Mouse (Mus musculus): Measurements from ENCODE around the gene Irf5. TPM values are rescaled to one million over a fixed set of nuclear protein-coding genes. Genes with fewer than 3 reads are reported as not detected.
A peak's percentile ranks its signal among the peaks of the same experiment; 100 is the strongest.

Irf5 gene
- 1.5 and 2.7 TPM in 2 replicates for polyA plus RNA-seq (2016; fragmentation: Nextera tagmentation; extraction: Ambion mirVana)

GRCm38 (mm10) chr6:29526281-29527251 lies at the start of gene Irf5:
Gene Irf5 (plus strand): TSS chr6:29526625.
- H3K4me2 ChIP-seq (replicated peaks), result peak within 1 kb of the TSS; percentile 97
- no peaks in the 10 kb centered on the region for H3K36me3 ChIP-seq
- WGBS, result under 1% methylated on average over 87 of the region's 96 CpGs
- no peak within 1 kb of the TSS for H3K27ac ChIP-seq (replicated peaks)
- H3K9me3 ChIP-seq, result peaks cover 3% of the 10 kb centered on the region; the same call in 1 of the 2 replicates
- H3K4me1 ChIP-seq, result peaks cover 21% of the 10 kb centered on the region
- peak within 1 kb of the TSS; percentile 54 for H3K4me3 ChIP-seq
- H3K9ac ChIP-seq (replicated peaks), result peak within 1 kb of the TSS; percentile 47; the same call in 1 of the 2 replicates
- H3K27me3 ChIP-seq, result peaks cover 83% of the 10 kb centered on the region
- peak; percentile 69 for ATAC-seq (ENCODE audit: low FRiP score, low read depth)

DNA sequence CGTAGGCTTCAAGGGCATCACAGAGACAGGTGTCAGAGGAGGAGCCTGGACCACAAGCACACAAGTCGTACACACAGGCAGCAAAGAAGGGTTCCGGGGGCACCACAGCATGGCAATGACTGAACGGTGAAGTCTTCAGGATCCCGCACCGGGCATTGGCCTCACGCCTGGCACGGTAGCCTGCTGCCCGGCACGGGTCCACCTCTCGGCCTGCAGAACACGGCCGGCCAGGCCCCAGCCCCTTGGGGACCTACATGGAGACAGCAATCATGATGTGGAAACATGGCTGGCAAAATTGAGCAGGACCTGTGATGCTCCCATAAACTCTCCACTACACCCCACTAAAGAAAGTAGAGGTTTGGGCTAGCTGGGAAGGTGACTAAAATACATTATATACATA lies 43.7 kb upstream of the Irf5 start:
- H3K36me3 ChIP-seq, result no peaks in the 10 kb centered on the region
- no peak for ATAC-seq (ENCODE audit: low FRiP score, low read depth)
- H3K4me1 ChIP-seq, result peaks cover 9% of the 10 kb centered on the region
- no peaks in the 10 kb centered on the region for H3K9me3 ChIP-seq
- no peak overlapping the region for H3K9ac ChIP-seq (replicated peaks)
- H3K27ac ChIP-seq (replicated peaks), result no peak overlapping the region
- no peak overlapping the region for H3K4me2 ChIP-seq (replicated peaks)
- 94% methylated on average over 13 of the region's 13 CpGs for WGBS
- H3K4me3 ChIP-seq, result no peak overlapping the region
- H3K27me3 ChIP-seq, result peaks cover 37% of the 10 kb centered on the region

DNA sequence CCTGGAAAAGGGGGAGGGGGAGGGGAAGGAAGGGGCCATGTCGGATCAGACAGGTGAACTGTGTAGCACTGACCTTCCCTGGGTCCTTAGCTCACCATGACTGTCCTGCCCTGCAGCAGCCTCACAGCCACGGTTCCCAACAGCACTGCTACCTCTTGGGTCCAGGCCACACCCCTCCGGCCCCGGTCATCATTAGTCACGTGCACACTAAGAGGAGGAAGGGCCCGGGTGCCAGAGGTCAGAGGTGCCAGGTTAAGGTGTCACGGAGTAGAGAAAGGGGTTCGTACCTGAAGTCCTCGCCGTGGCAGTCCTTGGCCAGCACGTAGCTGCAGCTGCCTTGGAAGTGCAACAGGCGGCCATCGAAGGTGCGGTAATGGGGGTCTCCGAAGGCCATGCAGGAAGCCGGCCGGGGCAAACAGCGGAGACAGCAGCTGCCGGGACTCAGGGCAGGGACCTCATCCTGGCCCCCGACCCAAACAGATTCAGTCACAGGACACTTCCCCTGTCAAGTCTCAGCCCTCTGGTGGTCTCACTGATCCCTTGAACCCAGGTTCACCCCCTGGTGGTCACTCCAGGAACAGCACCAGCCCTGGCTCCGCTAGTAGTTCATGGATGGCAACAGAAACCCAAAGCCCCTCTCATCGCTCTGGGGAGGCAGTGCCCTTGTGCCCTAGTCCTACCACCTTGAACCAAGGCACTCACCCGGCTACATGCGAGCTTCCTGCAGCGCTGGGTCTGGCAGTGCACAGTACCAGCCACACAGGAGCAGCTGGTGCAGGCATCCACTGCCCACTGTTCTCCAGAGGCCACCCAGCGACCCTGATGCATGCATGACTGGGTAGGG lies 41.5 kb upstream of the Irf5 start:
- H3K4me1 ChIP-seq, result peaks cover 9% of the 10 kb centered on the region
- H3K27me3 ChIP-seq, result peaks cover 35% of the 10 kb centered on the region
- H3K4me3 ChIP-seq, result peak overlapping the region; percentile 32
- H3K36me3 ChIP-seq, result no peaks in the 10 kb centered on the region
- peak; percentile 63 for ATAC-seq (ENCODE audit: low FRiP score, low read depth)
- H3K9ac ChIP-seq (replicated peaks), result peak overlapping the region; percentile 39; the same call in 1 of the 2 replicates
- peak overlapping the region; percentile 63 for H3K4me2 ChIP-seq (replicated peaks)
- WGBS, result 6% methylated on average over 26 of the region's 26 CpGs
- H3K9me3 ChIP-seq, result no peaks in the 10 kb centered on the region
- no peak overlapping the region for H3K27ac ChIP-seq (replicated peaks)

DNA sequence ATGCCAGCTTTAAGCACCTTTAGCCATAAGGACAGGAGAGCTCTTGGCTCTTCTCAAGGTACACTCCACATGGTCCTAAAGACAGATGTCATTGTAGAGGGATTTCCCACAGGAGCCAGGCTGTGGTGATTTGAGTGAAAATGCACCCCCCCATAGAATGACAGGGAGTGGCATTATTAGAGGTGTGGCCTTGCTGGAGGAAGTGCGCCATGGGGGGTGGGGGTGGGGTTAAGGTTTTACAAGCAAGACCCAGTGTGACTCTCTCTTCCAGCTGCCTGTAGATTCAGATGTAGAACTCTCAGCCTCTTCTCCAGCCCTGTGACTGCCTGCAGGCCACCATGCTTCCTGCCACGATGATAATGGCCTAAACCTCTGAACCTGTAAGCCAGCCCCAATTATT lies 40.5 kb upstream of the Irf5 start:
- H3K4me2 ChIP-seq (replicated peaks), result no peak overlapping the region
- H3K27me3 ChIP-seq, result peaks cover 40% of the 10 kb centered on the region
- H3K9me3 ChIP-seq, result no peaks in the 10 kb centered on the region
- peaks cover 9% of the 10 kb centered on the region for H3K4me1 ChIP-seq
- no peak overlapping the region for H3K4me3 ChIP-seq
- 44% methylated on average over 2 of the region's 2 CpGs for WGBS
- no peak overlapping the region for H3K27ac ChIP-seq (replicated peaks)
- H3K9ac ChIP-seq (replicated peaks), result no peak overlapping the region
- no peaks in the 10 kb centered on the region for H3K36me3 ChIP-seq
- ATAC-seq (ENCODE audit: low FRiP score, low read depth), result no peak

DNA sequence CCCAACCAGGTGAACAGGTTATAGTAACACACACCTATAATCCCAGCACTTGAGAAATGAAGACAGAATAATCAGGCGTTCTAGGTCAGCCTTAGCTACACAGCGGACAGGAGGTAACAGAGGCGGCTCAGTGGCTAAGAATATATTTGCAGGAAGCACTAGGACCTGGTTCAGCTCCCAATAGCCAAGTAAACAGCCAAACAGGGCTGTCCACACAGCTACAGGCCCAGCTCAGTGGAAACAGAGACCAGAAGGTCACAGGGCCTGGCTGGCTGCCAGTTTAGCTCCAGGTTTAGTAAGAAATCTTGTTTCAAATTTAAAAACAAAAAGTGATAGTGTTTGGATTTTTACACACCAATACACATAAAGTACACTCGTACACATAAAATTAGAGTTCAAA lies 32.3 kb upstream of the Irf5 start:
- Histone ChIP-seq H3K4me2 (replicated peaks) (no peak overlapping the region), H3K4me3 (no peak overlapping the region), H3K9ac (replicated peaks) (no peak overlapping the region), H3K4me1 (peaks cover 4% of the 10 kb centered on the region), H3K36me3 (no peaks in the 10 kb centered on the region), H3K27me3 (peaks cover 53% of the 10 kb centered on the region), H3K27ac (replicated peaks) (no peak overlapping the region), H3K9me3 (no peaks in the 10 kb centered on the region)
- 83% methylated on average over 4 of the region's 4 CpGs for WGBS
- ATAC-seq (ENCODE audit: low FRiP score, low read depth), result no peak

- 0 out of 2 replicates have a peak overlapping the region, but pooled peaks have one; percentile 10 for H3K4me3 ChIP-seq
- H3K9me3 ChIP-seq, result no peaks in the 10 kb centered on the region
- peaks cover 4% of the 10 kb centered on the region for H3K4me1 ChIP-seq
- H3K36me3 ChIP-seq, result no peaks in the 10 kb centered on the region
- H3K27me3 ChIP-seq, result peaks cover 49% of the 10 kb centered on the region
- peak overlapping the region; percentile 28 for H3K4me2 ChIP-seq (replicated peaks)
- ATAC-seq (ENCODE audit: low FRiP score, low read depth), result no peak
- H3K27ac ChIP-seq (replicated peaks), result no peak overlapping the region
- H3K9ac ChIP-seq (replicated peaks), result no peak overlapping the region
- WGBS, result 14% methylated on average over 25 of the region's 25 CpGs
Measured at GRCm38 (mm10) chr6:29496270-29496669, 30.2 kb upstream of the Irf5 start.

GRCm38 (mm10) chr6:29497791-29498190 lies 28.6 kb upstream of the Irf5 start:
- no peaks in the 10 kb centered on the region for H3K9me3 ChIP-seq
- H3K27ac ChIP-seq (replicated peaks), result no peak overlapping the region
- H3K4me1 ChIP-seq, result peaks cover 4% of the 10 kb centered on the region
- H3K36me3 ChIP-seq, result no peaks in the 10 kb centered on the region
- ATAC-seq (ENCODE audit: low FRiP score, low read depth), result no peak
- no peak overlapping the region for H3K4me2 ChIP-seq (replicated peaks)
- H3K4me3 ChIP-seq, result no peak overlapping the region
- H3K9ac ChIP-seq (replicated peaks), result no peak overlapping the region
- H3K27me3 ChIP-seq, result peaks cover 42% of the 10 kb centered on the region
- WGBS, result 30% methylated on average over 2 of the region's 2 CpGs

DNA sequence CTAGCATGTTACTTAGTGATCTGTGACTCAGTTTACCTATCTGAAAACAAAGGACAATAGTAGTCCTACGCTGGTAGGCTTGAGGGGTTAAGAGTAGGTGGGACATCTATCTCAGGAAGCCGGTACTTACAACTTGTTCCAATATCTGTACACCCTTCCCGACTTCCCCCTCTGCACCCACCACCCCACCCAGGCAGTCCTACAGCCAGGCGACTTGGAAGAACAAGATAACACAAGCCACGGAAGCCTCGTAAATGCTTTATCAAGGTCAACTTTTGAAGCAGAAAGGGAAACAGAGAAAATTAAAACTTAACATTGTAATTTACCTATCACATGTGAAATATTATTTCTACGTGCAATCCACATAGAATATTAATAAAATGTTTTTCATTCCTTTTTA lies 26.2 kb upstream of the Irf5 start:
- Histone ChIP-seq H3K36me3 (no peaks in the 10 kb centered on the region), H3K27me3 (peaks cover 46% of the 10 kb centered on the region), H3K4me3 (no peak overlapping the region), H3K4me1 (peaks cover 4% of the 10 kb centered on the region), H3K27ac (replicated peaks) (no peak overlapping the region), H3K4me2 (replicated peaks) (no peak overlapping the region), H3K9ac (replicated peaks) (no peak overlapping the region), H3K9me3 (no peaks in the 10 kb centered on the region)
- ATAC-seq (ENCODE audit: low FRiP score, low read depth), result no peak
- 95% methylated on average over 7 of the region's 7 CpGs for WGBS

DNA sequence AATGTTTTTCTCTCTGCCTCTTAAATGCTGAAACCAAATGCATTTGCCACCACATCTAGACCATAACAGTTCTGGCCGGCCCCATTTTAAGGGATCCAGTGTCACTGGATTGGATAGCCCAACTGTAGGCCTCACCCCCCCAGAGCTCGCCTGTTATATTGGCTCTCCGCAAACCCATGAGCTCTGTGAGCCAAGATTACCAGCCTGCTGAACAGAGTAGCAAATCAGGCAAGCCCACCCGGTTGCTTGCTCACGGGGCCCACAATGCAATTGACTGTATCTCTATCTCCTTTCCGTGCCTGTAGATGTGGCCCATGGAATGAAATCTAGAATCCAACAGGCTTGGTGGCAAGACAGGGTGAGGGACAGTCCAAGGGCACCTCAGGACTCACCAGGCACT lies 25.6 kb upstream of the Irf5 start:
- Histone ChIP-seq H3K27me3 (peaks cover 46% of the 10 kb centered on the region), H3K27ac (replicated peaks) (no peak overlapping the region), H3K4me3 (no peak overlapping the region), H3K36me3 (no peaks in the 10 kb centered on the region), H3K4me2 (replicated peaks) (no peak overlapping the region), H3K9ac (replicated peaks) (no peak overlapping the region), H3K9me3 (no peaks in the 10 kb centered on the region), H3K4me1 (peaks cover 4% of the 10 kb centered on the region)
- 88% methylated on average over 6 of the region's 6 CpGs for WGBS
- ATAC-seq (ENCODE audit: low FRiP score, low read depth), result no peak

DNA sequence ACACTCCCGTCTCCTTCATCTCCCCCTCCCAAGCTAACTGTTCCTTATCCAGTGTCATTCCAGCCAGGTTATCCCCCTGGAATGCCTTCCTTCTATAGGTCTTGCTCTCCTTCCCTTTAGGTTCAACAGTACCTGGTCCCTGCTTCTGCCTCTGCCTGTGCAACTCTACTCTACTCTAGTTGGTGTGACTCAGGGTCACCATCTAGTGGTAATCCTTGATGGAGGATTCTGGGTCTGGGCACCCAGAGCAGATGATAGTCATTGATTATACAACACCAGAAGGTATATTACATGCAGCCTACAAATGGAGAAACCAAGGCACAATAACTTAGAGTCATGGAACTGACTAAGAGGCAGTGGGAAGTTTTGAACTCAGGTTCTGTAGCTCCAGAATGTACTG lies 24.8 kb upstream of the Irf5 start:
- no peak overlapping the region for H3K4me3 ChIP-seq
- H3K27ac ChIP-seq (replicated peaks), result no peak overlapping the region
- H3K9ac ChIP-seq (replicated peaks), result no peak overlapping the region
- ATAC-seq (ENCODE audit: low FRiP score, low read depth), result no peak
- no peak overlapping the region for H3K4me2 ChIP-seq (replicated peaks)
- no peaks in the 10 kb centered on the region for H3K4me1 ChIP-seq
- H3K27me3 ChIP-seq, result peaks cover 46% of the 10 kb centered on the region
- no peaks in the 10 kb centered on the region for H3K9me3 ChIP-seq
- WGBS, result 87% methylated on average over 1 of the region's 1 CpGs
- no peaks in the 10 kb centered on the region for H3K36me3 ChIP-seq

DNA sequence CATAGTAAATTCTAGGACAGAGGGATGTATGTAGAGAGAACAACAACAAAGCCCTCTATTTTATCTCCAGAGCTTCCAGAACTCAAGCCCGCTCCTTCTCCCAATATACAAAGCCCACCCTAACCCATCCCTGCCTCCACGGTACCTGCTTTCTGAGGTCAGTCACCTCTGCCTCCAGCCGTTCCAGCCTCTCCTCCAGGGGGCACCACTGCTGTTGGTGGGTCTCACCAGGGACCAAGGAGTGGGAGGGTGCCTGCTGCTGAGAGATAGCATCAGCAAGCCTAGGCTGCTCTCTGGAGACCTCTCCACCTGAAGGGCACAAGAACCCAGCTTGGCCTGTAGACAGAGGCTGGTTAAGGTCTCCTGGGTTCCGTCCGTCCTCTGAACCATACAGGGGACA lies 20.9 kb upstream of the Irf5 start:
- 83% methylated on average over 5 of the region's 5 CpGs for WGBS
- H3K4me3 ChIP-seq, result no peak overlapping the region
- H3K4me2 ChIP-seq (replicated peaks), result no peak overlapping the region
- H3K4me1 ChIP-seq, result peaks cover 13% of the 10 kb centered on the region
- no peaks in the 10 kb centered on the region for H3K36me3 ChIP-seq
- no peak for ATAC-seq (ENCODE audit: low FRiP score, low read depth)
- no peaks in the 10 kb centered on the region for H3K9me3 ChIP-seq
- no peak overlapping the region for H3K27ac ChIP-seq (replicated peaks)
- peaks cover 51% of the 10 kb centered on the region for H3K27me3 ChIP-seq
- no peak overlapping the region for H3K9ac ChIP-seq (replicated peaks)

- Histone ChIP-seq H3K4me1 (peaks cover 13% of the 10 kb centered on the region), H3K27me3 (peaks cover 51% of the 10 kb centered on the region), H3K27ac (replicated peaks) (no peak overlapping the region), H3K9me3 (no peaks in the 10 kb centered on the region), H3K9ac (replicated peaks) (no peak overlapping the region), H3K4me3 (peak overlapping the region; percentile 52), H3K36me3 (no peaks in the 10 kb centered on the region), H3K4me2 (replicated peaks) (peak overlapping the region; percentile 66)
- 22% methylated on average over 8 of the region's 8 CpGs for WGBS
- ATAC-seq (ENCODE audit: low FRiP score, low read depth), result 0 out of 2 replicates have a peak, but pooled peaks have one; percentile 6
Measured at GRCm38 (mm10) chr6:29506834-29507233, 19.6 kb upstream of the Irf5 start.

All from midbrain, embryonic 12.5 days (tissue).